Mouse (Mus musculus) heart, postnatal 0 days (tissue): ENCODE data around the gene Map4k3.

ENCODE experiments used
- CTCF ChIP-seq: IDR thresholded peaks from 2 replicates; pipeline ENCODE4 v1.5.1; 2016; ENCODE audit warnings: antibody characterized with exemption, control low read depth, low read depth
- EP300 ChIP-seq: IDR thresholded peaks from 2 replicates; pipeline ENCODE4 v1.6.1; 2016; ENCODE audit warnings: antibody characterized with exemption, low read depth

- no peak for TF ChIP-seq EP300
- TF ChIP-seq CTCF, result no peak
These were observed 82.2 kb downstream of the Map4k3 start for GRCm38 (mm10) chr17:80646131-80646530.
